Mouse (Mus musculus): ENCODE measurements around the gene Naa50.

Gene Naa50

DNA sequence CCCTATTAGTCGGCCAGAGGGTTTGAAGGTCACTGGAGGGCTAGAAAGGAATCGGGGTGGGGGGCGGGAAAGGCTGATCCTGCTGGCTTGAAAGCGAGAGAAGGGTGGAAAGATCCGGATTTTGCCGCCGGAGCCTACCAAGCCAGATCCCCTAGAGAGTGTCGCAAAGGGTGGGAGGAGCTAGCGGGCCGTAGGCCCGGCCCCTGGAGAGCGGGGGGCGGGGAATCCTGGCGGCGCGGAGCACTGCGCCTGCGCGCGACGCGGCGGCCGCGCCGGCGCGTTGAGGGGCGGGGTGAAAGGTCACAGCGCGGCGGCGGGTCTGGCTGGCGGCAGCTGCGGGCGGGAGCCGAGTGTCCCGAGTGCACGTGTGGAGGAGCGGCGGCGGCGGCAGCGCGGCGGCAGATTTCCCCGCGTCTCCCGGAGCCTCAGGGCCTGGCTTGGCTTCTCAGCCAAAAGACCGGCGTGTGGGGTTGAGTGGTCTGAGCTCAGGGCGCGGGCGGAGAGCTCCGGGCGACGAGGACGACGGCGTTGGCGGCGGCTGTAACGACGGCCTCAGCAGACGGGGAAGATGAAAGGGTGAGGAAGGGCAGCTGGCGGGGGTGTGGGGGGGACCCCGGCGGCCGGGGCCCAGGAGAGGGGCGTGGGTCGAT is at the start of gene Naa50, which contains the start of gene Atp6v1a:
TSS of gene Naa50 (plus strand) at position 295 of the 650 bp plus-strand sequence.
TSS of gene Atp6v1a (minus strand) at position 170 of the 650 bp plus-strand sequence.
- ChIA-PET POLR2A (interaction anchor here (0.5 to 10.2 kb wide), 100 partner anchors 8 to 1669 kb away, joined by 3 to 226 read pairs (median 5); partner anchors contain the start of genes Ccdc191 (in 3 of the 4), Nepro (in 3 of the 4), Usf3 (in 3 of the 4) and Cfap44 (in 2 of the 4)), CTCF (interaction anchor here in 3 of 4 experiments (0.6 to 2.2 kb wide), 12 partner anchors 15 to 1564 kb away, joined by 3 to 6 read pairs (median 3); no protein-coding TSS in a partner anchor)

DNA sequence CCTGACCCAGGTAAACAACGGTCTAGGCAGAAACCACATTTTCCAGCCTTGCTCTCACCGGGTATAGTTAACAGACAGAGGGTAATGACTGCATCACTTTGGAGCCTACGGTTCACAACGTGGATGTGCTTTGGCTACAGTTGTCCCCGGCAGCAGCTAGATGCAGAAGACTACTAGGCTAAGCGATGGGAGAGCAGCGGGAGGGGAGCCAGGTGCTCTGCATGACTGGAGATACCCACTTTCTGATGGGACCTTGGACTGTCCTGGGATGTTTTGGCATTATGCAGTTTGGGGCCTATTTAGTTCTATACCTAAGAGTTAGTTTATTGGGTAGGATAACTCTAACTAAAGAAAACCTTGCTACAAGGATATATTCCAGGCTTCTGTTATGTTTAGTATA is 40.3 kb upstream of the Naa50 start:
- POLR2A ChIA-PET = interaction anchor here in 3 of 4 experiments (0.5 to 3.1 kb wide), 3 partner anchors 39 to 40 kb away, joined by 3 to 14 read pairs (median 4); partner anchors contain the start of genes Atp6v1a (in 2 of the 3) and Naa50 (in 2 of the 3)
- CTCF ChIA-PET = interaction anchor here in 2 of 4 experiments (0.5 to 0.6 kb wide), 2 partner anchors 9 to 249 kb away, joined by 4 read pairs; no protein-coding TSS in a partner anchor

DNA sequence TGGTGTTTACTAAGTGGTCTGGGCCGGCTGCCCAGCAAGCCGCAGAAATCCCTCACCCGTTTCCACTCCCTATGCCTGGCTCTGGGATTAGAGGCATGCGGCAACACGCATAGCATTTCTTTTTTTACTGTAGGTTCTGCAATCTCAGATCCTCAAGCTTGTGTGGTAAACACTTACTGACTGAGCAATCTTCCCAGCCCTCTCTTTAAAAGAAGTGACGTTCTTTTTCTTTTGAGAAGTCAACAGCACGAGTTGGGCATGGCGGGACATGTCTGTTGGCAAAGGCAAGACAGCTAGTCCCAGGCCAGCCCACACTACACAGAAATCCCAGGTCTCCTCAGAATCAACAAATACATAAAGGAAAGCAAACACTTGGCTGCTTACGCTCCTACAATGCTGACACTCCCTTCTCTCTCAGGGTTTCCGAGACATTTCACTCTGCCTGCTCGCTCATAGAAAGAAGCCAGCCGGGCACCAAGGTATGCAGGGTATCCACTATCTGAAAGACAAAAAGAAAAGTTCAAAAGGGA is 38.4 kb upstream of the Naa50 start:
- CTCF ChIA-PET = interaction anchor here in 1 of 4 experiments (1.1 kb wide), 1 partner anchor 38 kb away, joined by 3 read pairs; the partner anchor contains the start of genes Atp6v1a and Naa50
- POLR2A ChIA-PET = interaction anchor here (0.5 to 3.1 kb wide), 7 partner anchors 15 to 132 kb away, joined by 3 to 14 read pairs (median 5); partner anchors contain the start of genes Atp6v1a (in 3 of the 4) and Naa50 (in 3 of the 4)

DNA sequence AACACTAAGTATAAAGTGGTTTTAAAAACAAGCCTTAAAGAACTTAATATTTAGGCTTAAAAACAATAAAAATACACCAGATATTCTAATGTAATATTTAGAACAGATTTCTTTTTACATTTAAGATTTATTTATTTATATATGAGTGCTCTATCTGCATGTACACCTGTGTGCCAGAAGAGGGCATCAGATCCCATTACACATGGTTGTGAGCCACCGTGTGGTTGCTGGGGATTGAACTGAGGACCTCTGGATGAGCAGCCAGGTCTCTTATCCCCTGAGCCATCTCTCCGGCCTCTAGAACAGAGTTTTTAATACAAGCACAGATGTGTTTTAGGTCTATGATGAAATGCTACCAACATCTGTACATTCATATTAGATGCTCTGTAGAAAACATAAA is 36.7 kb upstream of the Naa50 start:
- POLR2A ChIA-PET = interaction anchor here in 1 of 4 experiments (0.9 to 2.1 kb wide), 2 partner anchors 10 to 36 kb away, joined by 3 to 11 read pairs; partner anchors contain the start of genes Atp6v1a and Naa50

DNA sequence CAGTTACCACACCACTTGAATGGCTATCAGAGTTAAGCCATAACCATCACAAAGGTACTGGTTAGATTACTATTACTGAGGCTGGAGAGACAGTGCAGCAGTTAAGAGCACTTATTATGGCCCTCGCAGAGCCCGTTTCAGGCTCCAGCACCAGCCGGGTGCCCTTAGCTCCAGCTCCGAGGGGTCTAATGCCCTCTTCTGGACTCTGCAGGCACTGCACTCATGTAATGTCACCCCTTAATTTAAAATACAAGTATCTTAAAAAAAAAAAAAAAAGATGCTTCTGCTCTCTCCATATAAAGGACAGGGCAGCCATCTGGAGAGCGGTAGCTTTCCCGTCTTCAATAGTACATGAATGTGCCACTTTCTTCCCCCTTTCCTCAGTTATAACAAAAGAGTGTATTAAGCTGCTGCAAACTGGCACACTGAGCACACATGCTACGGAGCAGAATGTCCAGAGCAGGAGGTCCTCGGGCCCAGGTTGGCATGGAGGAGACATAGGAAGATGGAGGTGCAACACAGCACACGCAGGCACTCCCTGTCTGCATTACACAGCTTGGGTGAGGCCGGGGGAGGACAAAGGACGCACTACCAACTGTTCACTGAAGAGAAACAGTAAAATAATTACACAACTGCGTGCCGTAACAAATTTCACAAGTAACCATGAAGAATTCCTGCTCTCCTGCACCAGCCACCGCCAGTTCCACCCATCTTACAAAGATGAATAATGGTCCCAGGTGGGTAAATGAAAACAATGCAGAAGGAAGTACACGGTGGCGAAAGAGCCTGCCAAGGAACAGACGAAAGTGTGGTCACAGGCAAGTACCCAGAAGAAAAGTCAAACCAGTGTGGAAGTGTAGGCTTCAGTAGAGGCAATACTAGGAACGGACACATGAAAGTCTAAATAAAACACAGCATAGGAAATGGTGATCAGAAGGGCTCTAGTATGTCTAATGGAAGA is 35.5 kb upstream of the Naa50 start:
- ChIA-PET POLR2A (interaction anchor here in 3 of 4 experiments (0.6 to 1.7 kb wide), 8 partner anchors 7 to 278 kb away, joined by 3 to 13 read pairs (median 4); partner anchors contain the start of genes Atp6v1a (in 1 of the 3) and Naa50 (in 1 of the 3)), CTCF (interaction anchor here in 3 of 4 experiments (0.6 to 1.3 kb wide), 10 partner anchors 15 to 1892 kb away, joined by 3 to 7 read pairs (median 4); partner anchors contain the start of gene Usf3 (in 1 of the 3))

More for the DNA sequence above, 36.7 kb upstream of the Naa50 start:
- CTCF ChIA-PET = no interaction called here

DNA sequence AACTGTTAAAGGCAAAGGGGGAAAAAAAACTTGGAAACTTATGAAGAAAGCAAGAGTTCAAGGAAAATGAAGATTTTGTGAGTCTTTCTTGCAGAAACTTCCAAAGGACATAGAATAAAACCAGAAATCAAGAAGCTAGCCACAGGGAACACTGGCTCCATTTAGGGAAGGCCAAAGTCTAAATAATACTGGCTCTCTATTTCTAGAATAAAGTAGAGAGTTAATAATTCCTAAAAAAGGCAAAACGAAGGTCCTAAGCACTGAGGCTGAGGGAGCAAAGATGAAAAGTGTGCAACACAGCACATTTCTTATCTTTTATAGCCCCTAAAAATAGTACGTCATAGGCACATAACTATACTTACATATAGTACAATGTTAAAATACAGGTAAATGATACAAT is 34.4 kb upstream of the Naa50 start:
- ChIA-PET CTCF (interaction anchor here in 1 of 4 experiments (0.7 kb wide), 1 partner anchor 34 kb away, joined by 3 read pairs; no protein-coding TSS in a partner anchor), POLR2A (interaction anchor here in 2 of 4 experiments (1.2 to 1.7 kb wide), 4 partner anchors 9 to 67 kb away, joined by 3 to 13 read pairs (median 4); partner anchors contain the start of genes Atp6v1a (in 1 of the 2) and Naa50 (in 1 of the 2))

DNA sequence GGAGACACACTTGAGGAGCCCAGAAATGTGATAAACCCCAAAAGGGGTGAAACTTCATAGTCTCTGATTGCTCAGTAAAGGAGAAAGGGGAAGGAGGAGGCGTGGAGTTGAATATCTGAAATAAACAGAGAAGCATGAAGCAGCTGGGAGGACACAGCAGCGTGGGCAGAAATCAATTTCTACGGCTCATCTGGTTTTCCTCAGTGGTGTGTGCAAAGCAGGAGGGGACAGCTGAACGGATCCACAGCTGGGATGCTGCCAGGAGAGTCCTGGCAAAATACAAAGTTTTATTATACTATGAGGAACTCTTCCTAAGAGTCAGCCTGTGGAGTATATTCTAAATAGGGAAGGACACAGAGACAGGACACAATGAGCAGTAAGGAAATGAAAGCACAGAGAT is 30.6 kb upstream of the Naa50 start:
- ChIA-PET CTCF (interaction anchor here in 1 of 4 experiments (0.6 kb wide), 1 partner anchor 619 kb away, joined by 9 read pairs; no protein-coding TSS in a partner anchor), POLR2A (interaction anchor here in 1 of 4 experiments (1.2 kb wide), 1 partner anchor 31 kb away, joined by 9 read pairs; the partner anchor contains the start of genes Atp6v1a and Naa50)

DNA sequence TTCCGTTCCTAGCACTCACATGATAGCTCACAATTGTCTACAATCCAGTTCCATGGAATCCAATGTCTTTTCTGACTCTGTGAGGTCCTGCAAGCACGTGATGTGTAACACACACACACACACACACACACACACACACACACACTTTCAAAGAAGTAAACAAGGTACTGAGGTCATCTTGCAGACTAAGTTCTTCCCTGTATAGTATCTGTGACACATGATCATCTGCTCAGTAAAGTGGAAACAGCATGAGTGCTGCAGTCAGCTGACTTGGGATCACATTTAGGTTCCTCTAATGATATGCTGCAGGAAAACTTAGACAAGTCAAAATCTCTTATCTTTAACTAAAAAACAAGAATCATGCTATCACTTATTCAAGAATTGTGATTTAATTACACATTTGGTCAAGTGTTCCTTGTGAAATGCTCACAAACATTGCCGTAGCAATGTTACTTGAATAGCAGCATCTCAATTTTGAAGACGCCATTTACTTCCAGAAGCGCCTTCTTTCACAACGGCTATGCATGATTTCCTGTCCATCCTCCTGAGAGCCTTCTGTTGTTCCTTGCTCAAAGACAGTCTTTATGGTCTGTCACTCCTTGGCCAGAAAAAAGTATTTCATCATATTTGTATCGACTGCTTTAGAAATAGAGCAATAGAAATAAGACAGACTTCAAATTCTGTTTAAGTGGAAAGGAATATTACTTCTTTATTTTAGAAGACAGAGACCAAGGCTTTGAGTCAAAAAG is 19.7 kb upstream of the Naa50 start:
- ChIA-PET POLR2A (interaction anchor here in 2 of 4 experiments (0.6 to 7.4 kb wide), 8 partner anchors 9 to 245 kb away, joined by 3 to 87 read pairs (median 4); partner anchors contain the start of genes Atp6v1a (in 2 of the 2) and Naa50 (in 2 of the 2)), CTCF (interaction anchor here in 2 of 4 experiments (0.6 to 0.7 kb wide), 2 partner anchors 16 to 272 kb away, joined by 7 to 9 read pairs; no protein-coding TSS in a partner anchor)

DNA sequence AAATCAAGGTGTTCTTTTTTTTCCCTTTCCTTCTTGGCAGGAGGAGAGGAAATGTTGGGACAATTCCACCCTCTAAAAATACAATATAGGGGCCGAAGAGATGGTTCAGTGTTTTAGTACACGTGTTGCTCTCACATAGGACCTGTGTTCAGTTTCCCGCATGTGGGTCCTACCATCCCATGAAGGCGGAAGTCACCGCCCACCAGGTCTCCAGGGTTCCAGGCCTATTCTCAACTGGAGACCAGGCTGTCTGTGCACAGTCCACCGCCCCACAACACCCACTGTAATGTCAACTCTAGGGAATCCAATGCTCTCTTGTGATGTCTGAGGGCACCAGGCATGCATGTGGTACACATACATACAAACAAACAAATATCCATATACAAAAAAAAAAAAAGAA is 17.5 kb upstream of the Naa50 start:
- CTCF ChIA-PET = no interaction called here
- POLR2A ChIA-PET = interaction anchor here in 2 of 4 experiments (0.6 to 7.4 kb wide), 5 partner anchors 11 to 404 kb away, joined by 3 to 87 read pairs (median 3); partner anchors contain the start of genes Atp6v1a (in 1 of the 2) and Naa50 (in 1 of the 2)

DNA sequence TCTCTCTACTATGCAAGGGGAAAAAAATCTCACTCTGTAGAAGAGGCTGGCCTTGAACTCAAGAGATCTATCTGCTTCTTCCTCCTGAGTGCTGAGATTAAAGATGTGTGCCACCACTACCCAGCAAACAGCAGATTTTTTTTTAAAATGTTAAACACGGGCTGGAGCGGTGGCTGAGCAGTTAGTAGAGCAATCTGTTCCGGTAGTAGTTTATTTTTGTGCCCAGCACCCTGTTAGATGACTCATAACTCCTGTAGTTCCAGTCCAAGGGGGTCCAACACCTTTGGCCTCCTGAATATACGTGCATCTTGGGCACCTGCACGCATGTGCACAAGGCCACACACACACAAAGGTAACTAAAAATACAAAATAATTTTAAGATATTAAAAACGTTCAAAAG is 17.1 kb upstream of the Naa50 start:
- POLR2A ChIA-PET = interaction anchor here in 2 of 4 experiments (0.6 to 3.7 kb wide), 6 partner anchors 12 to 404 kb away, joined by 3 to 29 read pairs (median 11); partner anchors contain the start of genes Atp6v1a (in 2 of the 2) and Naa50 (in 2 of the 2)
- CTCF ChIA-PET = no interaction called here

DNA sequence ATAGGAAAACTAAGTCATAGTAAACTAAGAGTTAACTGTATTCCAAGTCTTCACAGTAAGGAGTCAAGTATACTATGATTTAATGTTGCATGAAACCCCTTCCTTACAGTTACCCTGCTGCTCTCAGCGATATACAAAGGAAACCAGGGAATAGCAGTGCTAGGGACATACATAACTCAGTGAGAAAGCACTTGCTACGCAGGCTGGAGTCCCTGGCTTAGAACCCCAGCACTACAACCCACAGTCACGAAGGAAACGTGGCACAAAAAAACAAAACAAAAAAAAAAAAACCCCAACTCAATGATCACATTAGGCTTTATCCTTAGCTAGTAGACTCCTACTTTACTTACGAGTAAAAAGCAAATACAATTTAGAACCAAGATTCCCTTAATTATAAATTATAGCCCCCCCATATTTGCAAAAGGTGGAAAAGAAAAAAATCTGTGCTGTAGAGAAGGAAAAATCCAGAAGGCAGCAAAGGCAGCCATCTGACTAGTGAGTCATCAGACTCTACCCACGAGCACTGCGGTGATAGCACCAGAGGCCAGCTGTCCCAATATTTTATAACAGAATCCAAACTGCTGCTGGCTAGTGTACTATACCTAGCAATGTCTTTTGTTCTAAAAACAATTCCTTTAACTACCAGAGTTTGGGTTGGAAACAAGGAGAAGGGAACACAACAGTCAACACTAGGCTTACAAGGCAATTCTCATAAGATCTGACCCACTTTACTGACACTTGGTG is 16.5 kb upstream of the Naa50 start:
- CTCF ChIA-PET = no interaction called here
- POLR2A ChIA-PET = interaction anchor here in 3 of 4 experiments (0.6 to 3.7 kb wide), 10 partner anchors 11 to 403 kb away, joined by 3 to 38 read pairs (median 4); partner anchors contain the start of genes Atp6v1a (in 2 of the 3), Naa50 (in 2 of the 3) and Usf3 (in 1 of the 3)

DNA sequence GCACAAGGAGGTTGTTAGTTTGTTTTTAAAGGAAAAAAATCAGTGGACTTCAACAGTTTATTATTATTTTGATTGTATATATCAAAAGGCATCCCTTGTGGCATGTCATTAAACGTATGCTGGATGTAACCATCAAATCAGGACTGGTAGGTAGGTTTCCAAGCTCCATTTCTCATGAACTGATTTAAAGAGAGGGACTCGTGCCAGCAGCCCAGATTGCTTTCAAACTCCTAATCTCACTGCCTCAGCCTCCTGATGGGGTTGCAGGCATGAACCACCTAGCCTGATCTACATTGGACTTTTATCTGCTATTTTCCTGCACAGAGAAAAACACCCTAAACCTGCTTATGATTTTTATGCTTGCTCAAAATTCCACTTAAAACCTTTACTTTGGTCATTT is 15.8 kb upstream of the Naa50 start:
- POLR2A ChIA-PET = interaction anchor here in 3 of 4 experiments (0.5 to 3.7 kb wide), 9 partner anchors 11 to 234 kb away, joined by 3 to 38 read pairs (median 6); partner anchors contain the start of genes Atp6v1a (in 2 of the 3), Naa50 (in 2 of the 3), Ccdc191 (in 1 of the 3) and Usf3 (in 1 of the 3)
- CTCF ChIA-PET = no interaction called here

DNA sequence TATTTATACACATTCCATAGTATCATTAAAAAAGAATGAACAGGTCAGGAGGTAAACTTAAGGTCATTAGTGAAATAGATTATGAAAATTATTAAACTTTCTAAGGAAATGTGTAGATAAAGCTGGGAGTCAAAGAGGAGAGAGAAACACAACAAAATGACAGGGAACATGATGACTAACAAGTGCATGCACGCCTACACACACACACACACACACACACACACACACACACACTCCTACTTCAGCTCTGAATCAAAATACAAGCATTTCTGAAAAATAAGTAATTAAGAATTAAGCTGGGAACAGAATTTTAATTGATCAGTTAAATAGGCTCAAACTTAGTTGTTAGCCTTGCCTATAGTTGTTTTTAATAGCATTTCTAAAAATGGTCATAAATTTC is 14.9 kb upstream of the Naa50 start:
- CTCF ChIA-PET = no interaction called here
- POLR2A ChIA-PET = interaction anchor here in 3 of 4 experiments (0.6 to 3.7 kb wide), 11 partner anchors 10 to 58 kb away, joined by 3 to 38 read pairs (median 5); partner anchors contain the start of genes Atp6v1a (in 2 of the 3) and Naa50 (in 2 of the 3)

DNA sequence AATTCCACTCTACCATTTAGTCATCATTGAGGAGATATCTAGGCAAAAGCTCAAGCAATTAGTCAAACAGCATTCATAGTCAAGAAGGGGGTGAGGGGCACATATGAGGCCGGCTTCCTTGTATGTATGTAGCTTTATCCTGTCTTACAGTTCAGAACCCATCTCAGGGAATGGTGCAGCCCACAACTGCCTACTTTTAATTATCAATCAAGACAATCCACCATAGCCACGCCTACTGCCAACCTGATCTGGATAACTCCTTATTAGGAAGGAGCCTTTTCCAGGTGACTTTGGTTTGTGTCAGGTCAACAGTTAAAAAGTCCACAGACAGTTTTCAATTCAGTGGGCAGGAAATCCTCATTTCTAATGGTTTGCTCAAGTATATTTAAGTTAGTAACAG is 14.2 kb upstream of the Naa50 start:
- CTCF ChIA-PET = interaction anchor here in 1 of 4 experiments (0.7 kb wide), 1 partner anchor 94 kb away, joined by 3 read pairs; no protein-coding TSS in a partner anchor
- POLR2A ChIA-PET = interaction anchor here in 3 of 4 experiments (1.0 to 3.7 kb wide), 9 partner anchors 9 to 57 kb away, joined by 3 to 38 read pairs (median 6); partner anchors contain the start of genes Atp6v1a (in 2 of the 3) and Naa50 (in 2 of the 3)

DNA sequence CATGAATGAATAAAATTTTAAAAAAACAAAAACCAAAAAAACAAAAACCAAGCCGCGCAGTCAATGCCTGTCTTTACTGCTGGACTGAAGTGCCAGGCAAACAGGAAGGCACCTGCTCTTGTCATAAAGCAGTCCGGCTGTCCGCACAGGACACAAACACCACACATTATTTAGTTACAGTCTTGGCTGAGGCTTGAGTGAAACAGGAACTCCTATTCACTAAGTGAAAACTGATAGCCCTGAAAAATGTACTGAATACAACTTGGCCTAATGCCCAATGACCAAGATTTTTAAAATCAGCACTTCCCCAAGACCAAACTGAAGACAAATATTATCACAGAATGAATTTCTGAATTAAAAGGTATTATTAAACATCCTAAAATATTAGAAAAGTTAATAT is 13.2 kb upstream of the Naa50 start:
- ChIA-PET CTCF (no interaction called here), POLR2A (interaction anchor here in 2 of 4 experiments (2.4 to 3.7 kb wide), 4 partner anchors 8 to 25 kb away, joined by 6 to 38 read pairs (median 26); partner anchors contain the start of genes Atp6v1a (in 2 of the 2) and Naa50 (in 2 of the 2))
